Mouse (Mus musculus): ENCODE data around the gene Cluap1. TPM values are rescaled to one million over a fixed set of nuclear protein-coding genes. Genes with fewer than 3 reads are reported as not detected.
"Not testable (repeated sequence)": the region's sequence is repeated elsewhere in the genome, so short reads cannot be mapped to it uniquely, and the experiment has no call there.

The Cluap1 gene
- polyA plus RNA-seq, 1 experiment from 2014 or later, result 26.2 TPM

DNA sequence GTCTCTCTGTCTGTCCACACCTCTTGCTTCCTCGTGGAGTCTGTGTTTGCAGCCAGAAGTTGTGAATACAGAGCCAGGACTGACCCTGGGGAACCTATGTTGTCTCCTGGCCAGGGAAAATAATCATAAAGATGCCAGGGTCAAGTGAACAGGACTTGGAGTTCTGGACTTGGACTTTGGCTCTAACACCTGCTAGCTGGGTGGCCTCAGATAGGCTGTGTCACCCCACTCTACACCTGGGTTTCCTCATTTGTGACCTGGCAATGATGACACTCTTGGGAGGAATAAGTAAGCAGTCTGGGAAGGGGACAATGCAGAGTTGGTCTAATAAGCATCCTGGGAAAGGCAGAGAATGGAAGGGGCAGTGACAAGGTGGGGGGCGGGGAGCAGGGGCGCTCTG is 56.9 kb downstream of the Cluap1 start:
- H3K27me3 ChIP-seq (ENCODE audit: control insufficient read depth, insufficient read depth, low read length), result no peaks in the 10 kb centered on the region
- H3K9me3 ChIP-seq (ENCODE audit: control insufficient read depth, low read length), result no peaks in the 10 kb centered on the region
- H3K4me1 ChIP-seq (ENCODE audit: control insufficient read depth, insufficient read depth, low read length), result 0 out of 2 replicates have a peak, but pooled peaks cover 3% of the 10 kb centered on the region
- H3K27ac ChIP-seq (ENCODE audit: low read depth, low read length), result no peak overlapping the region
- H3K9ac ChIP-seq (ENCODE audit: low read depth, low read length), result no peak overlapping the region
- WGBS, result 89% methylated on average over 3 of the region's 3 CpGs
- H3K4me3 ChIP-seq (ENCODE audit: low read length), result no peak overlapping the region
- H3K36me3 ChIP-seq (ENCODE audit: control insufficient read depth, insufficient read depth, low read length), result no peaks in the 10 kb centered on the region
- no peak overlapping the region for H3K4me2 ChIP-seq (replicated peaks; ENCODE audit: low read depth, low read length)
- no peak for ATAC-seq (ENCODE audit: low FRiP score, low TSS enrichment)

DNA sequence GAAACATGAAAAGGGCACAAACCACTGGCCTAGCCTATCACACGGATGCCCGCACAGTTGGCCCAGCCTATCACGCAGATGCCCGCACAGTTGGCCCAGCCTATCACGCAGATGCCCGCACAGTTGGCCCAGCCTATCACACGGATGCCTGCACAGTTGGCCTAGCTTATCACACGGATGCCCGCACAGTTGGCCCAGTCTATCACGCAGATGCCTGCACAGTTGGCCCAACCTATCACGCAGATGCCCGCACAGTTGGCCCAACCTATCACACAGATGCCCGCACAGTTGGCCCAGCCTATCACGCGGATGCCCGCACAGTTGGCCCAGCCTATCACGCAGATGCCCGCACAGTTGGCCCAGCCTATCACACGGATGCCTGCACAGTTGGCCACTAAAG is 65.9 kb downstream of the Cluap1 start:
- not testable (repeated sequence) for H3K9ac ChIP-seq (ENCODE audit: low read depth, low read length); ATAC-seq (ENCODE audit: low FRiP score, low TSS enrichment); H3K4me2 ChIP-seq (replicated peaks; ENCODE audit: low read depth, low read length); H3K27ac ChIP-seq (ENCODE audit: low read depth, low read length); H3K27me3 ChIP-seq (ENCODE audit: control insufficient read depth, insufficient read depth, low read length); H3K4me3 ChIP-seq (ENCODE audit: low read length); H3K9me3 ChIP-seq (ENCODE audit: control insufficient read depth, low read length)
- Histone ChIP-seq H3K4me1 (ENCODE audit: control insufficient read depth, insufficient read depth, low read length) (peaks cover 11% of the 10 kb centered on the region; the same call in 1 of the 2 replicates), H3K36me3 (ENCODE audit: control insufficient read depth, insufficient read depth, low read length) (peaks cover 18% of the 10 kb centered on the region)
- 92% methylated on average over 19 of the region's 19 CpGs for WGBS

DNA sequence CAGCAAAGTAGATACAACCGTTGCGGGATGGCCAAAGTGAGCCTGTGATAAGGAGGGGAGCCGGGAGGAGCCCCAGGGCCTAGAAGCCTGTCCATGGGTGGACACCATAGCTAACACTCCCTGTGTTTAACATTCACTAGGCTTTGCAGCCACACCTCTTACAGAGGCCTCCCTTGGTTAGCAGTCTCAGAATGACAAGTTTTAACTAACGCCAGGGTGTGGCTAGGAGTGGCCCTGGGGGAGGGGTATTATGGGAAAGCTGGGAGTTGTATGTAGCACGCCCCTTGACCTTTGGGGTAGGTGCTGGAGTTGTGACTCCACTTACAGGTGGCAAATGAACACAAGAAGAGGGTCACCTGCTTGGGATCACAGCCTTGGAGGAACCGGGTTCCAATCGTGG is 67.1 kb downstream of the Cluap1 start:
- 83% methylated on average over 7 of the region's 7 CpGs for WGBS
- Histone ChIP-seq H3K9me3 (ENCODE audit: control insufficient read depth, low read length) (no peaks in the 10 kb centered on the region), H3K27me3 (ENCODE audit: control insufficient read depth, insufficient read depth, low read length) (no peaks in the 10 kb centered on the region), H3K27ac (ENCODE audit: low read depth, low read length) (no peak overlapping the region), H3K4me2 (replicated peaks; ENCODE audit: low read depth, low read length) (no peak overlapping the region), H3K4me3 (ENCODE audit: low read length) (no peak overlapping the region), H3K9ac (ENCODE audit: low read depth, low read length) (no peak overlapping the region), H3K4me1 (ENCODE audit: control insufficient read depth, insufficient read depth, low read length) (peaks cover 11% of the 10 kb centered on the region; the same call in 1 of the 2 replicates), H3K36me3 (ENCODE audit: control insufficient read depth, insufficient read depth, low read length) (peaks cover 30% of the 10 kb centered on the region)
- ATAC-seq (ENCODE audit: low FRiP score, low TSS enrichment), result peak; percentile 40; the same call in 1 of the 2 replicates

DNA sequence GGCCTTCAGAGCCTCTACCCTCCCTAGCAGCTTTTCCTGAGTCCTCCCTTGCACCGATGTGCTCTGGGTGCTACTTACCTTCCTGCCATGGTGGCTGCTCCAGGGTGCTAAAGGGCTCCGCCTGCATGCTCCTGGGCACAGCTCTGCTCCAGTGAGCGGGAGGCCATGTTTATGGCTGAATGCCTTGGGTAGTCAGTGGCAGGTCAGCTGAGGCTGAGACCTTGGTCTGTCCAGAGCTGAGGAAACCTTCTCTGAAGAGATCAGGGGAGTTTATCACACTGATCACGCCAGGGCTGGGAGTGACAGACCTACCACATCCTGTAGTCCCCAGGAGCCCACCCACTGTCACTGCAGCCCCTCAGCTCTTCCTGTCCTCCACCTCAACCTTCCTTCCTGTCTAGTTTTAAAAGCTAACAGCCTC is 67.7 kb downstream of the Cluap1 start, which contains the start of gene Nlrc3:
Gene Nlrc3 (minus strand): TSS at position 382 of the 421 bp plus-strand sequence.
- H3K9ac ChIP-seq (ENCODE audit: low read depth, low read length), result peak within 1 kb of the TSS; percentile 14; the same call in 1 of the 2 replicates
- peak; percentile 63; the same call in 1 of the 2 replicates for ATAC-seq (ENCODE audit: low FRiP score, low TSS enrichment)
- H3K36me3 ChIP-seq (ENCODE audit: control insufficient read depth, insufficient read depth, low read length), result peaks cover 35% of the 10 kb centered on the region
- peak within 1 kb of the TSS; percentile 26; the same call in 1 of the 2 replicates for H3K27ac ChIP-seq (ENCODE audit: low read depth, low read length)
- 34% methylated on average over 4 of the region's 4 CpGs for WGBS
- H3K9me3 ChIP-seq (ENCODE audit: control insufficient read depth, low read length), result no peaks in the 10 kb centered on the region
- 0 out of 2 replicates have a peak within 1 kb of the TSS, but pooled peaks have one; percentile 16 for H3K4me2 ChIP-seq (replicated peaks; ENCODE audit: low read depth, low read length)
- H3K4me1 ChIP-seq (ENCODE audit: control insufficient read depth, insufficient read depth, low read length), result peaks cover 11% of the 10 kb centered on the region; the same call in 1 of the 2 replicates
- H3K4me3 ChIP-seq (ENCODE audit: low read length), result no peak within 1 kb of the TSS
- no peaks in the 10 kb centered on the region for H3K27me3 ChIP-seq (ENCODE audit: control insufficient read depth, insufficient read depth, low read length)

DNA sequence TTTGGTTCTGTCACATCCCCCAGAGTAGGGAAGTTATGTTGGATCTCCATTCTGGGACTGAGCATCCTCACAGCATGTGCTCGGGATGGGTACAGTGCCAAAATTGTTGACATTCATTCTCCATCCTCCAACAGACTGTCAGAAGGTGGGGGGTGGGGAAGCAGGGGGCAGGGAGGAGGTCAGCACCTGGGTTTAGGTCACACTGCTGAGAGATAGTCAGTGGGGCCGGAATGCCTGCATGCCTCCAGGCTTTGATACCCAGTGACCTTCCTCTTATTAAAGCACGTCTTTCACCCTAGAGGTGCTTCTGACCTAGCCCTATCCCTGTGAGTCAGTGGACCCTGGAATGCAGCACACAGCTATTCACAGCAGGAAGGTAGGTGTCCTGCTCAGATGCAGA is 68.1 kb downstream of the Cluap1 start:
- Histone ChIP-seq H3K9ac (ENCODE audit: low read depth, low read length) (no peak overlapping the region), H3K4me2 (replicated peaks; ENCODE audit: low read depth, low read length) (no peak overlapping the region), H3K27ac (ENCODE audit: low read depth, low read length) (no peak overlapping the region), H3K4me1 (ENCODE audit: control insufficient read depth, insufficient read depth, low read length) (peaks cover 11% of the 10 kb centered on the region; the same call in 1 of the 2 replicates), H3K4me3 (ENCODE audit: low read length) (no peak overlapping the region), H3K27me3 (ENCODE audit: control insufficient read depth, insufficient read depth, low read length) (no peaks in the 10 kb centered on the region), H3K9me3 (ENCODE audit: control insufficient read depth, low read length) (no peaks in the 10 kb centered on the region), H3K36me3 (ENCODE audit: control insufficient read depth, insufficient read depth, low read length) (peaks cover 39% of the 10 kb centered on the region)
- 26% methylated on average over 3 of the region's 3 CpGs for WGBS
- ATAC-seq (ENCODE audit: low FRiP score, low TSS enrichment), result peak; percentile 29; the same call in 1 of the 2 replicates

DNA sequence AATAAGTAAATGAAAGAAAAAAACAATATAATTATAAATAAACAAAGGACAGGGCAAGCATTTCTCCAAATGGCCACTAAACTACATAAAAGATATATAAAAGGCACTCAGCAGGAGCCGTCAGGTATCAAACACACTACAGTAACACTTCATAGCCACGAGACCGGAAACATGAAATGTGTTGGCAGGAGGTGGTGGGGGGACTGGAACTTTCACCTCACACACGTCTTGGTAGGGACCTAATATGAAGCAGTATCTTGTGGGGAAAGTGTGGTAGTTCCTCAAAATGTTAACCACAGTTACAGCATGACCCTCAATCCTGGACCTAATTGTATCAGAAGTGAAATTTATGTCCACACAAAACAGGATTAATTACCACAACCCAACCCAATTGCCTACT is 73.6 kb downstream of the Cluap1 start:
- Histone ChIP-seq H3K4me3 (ENCODE audit: low read length) (no peak overlapping the region), H3K4me2 (replicated peaks; ENCODE audit: low read depth, low read length) (no peak overlapping the region), H3K27me3 (ENCODE audit: control insufficient read depth, insufficient read depth, low read length) (no peaks in the 10 kb centered on the region), H3K9ac (ENCODE audit: low read depth, low read length) (no peak overlapping the region), H3K27ac (ENCODE audit: low read depth, low read length) (no peak overlapping the region), H3K36me3 (ENCODE audit: control insufficient read depth, insufficient read depth, low read length) (peaks cover 91% of the 10 kb centered on the region), H3K4me1 (ENCODE audit: control insufficient read depth, insufficient read depth, low read length) (0 out of 2 replicates have a peak, but pooled peaks cover 3% of the 10 kb centered on the region), H3K9me3 (ENCODE audit: control insufficient read depth, low read length) (no peaks in the 10 kb centered on the region)
- WGBS, result 90% methylated on average over 4 of the region's 4 CpGs
- ATAC-seq (ENCODE audit: low FRiP score, low TSS enrichment), result no peak

DNA sequence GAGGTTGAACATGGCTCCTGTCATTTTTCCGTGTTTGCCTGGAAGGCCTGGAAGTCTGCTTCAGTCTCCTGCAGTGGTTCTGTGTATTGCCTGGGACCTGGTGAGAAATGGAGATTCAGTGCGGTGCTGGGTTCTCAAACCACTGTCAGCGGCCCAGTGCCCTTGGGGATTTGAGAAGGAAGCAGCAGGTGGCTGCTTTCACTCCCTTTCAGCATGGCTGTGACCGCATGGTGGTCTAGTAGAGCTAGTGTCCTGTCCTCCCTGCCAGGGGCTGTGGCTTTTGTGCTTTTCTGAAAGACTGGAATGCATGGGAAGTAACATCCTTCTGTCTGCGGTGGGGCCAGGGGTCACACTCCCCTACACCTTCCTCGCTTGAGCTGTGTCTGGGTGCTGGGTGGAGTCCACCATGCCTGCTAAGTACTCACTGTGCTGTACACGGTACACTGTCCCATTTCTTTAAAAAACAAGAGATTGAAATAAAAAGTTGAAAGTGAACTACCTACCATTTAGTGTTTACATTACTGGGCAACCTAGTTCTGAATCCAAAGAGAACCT is 74.6 kb downstream of the Cluap1 start:
- no peaks in the 10 kb centered on the region for H3K4me1 ChIP-seq (ENCODE audit: control insufficient read depth, insufficient read depth, low read length)
- H3K36me3 ChIP-seq (ENCODE audit: control insufficient read depth, insufficient read depth, low read length), result peaks cover 95% of the 10 kb centered on the region
- H3K27ac ChIP-seq (ENCODE audit: low read depth, low read length), result no peak overlapping the region
- H3K27me3 ChIP-seq (ENCODE audit: control insufficient read depth, insufficient read depth, low read length), result no peaks in the 10 kb centered on the region
- no peak for ATAC-seq (ENCODE audit: low FRiP score, low TSS enrichment)
- no peaks in the 10 kb centered on the region for H3K9me3 ChIP-seq (ENCODE audit: control insufficient read depth, low read length)
- no peak overlapping the region for H3K4me3 ChIP-seq (ENCODE audit: low read length)
- no peak overlapping the region for H3K9ac ChIP-seq (ENCODE audit: low read depth, low read length)
- H3K4me2 ChIP-seq (replicated peaks; ENCODE audit: low read depth, low read length), result no peak overlapping the region
- WGBS, result 80% methylated on average over 7 of the region's 7 CpGs

DNA sequence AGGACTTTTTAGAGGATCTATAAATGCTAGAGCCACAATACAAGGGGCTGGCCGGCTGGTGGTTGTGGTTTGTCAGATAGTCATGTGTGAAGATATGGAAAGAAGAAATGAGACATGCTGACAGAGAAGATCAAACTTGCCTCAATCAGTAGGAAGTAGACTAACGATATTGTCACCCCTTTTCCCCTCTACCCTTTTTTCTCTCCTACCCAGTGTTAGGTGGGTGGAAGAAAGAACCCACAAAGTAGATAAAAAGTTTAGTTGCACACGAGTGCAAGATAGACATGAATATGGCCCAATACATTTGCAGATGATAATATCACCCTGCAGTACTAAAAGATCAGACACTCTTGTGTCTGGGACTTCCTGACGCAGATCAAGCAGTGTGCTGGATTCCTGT is 79.8 kb downstream of the Cluap1 start:
- no peak overlapping the region for H3K4me2 ChIP-seq (replicated peaks; ENCODE audit: low read depth, low read length)
- 90% methylated on average over 4 of the region's 4 CpGs for WGBS
- H3K9me3 ChIP-seq (ENCODE audit: control insufficient read depth, low read length), result no peaks in the 10 kb centered on the region
- H3K36me3 ChIP-seq (ENCODE audit: control insufficient read depth, insufficient read depth, low read length), result peaks cover 92% of the 10 kb centered on the region
- no peaks in the 10 kb centered on the region for H3K4me1 ChIP-seq (ENCODE audit: control insufficient read depth, insufficient read depth, low read length)
- no peak overlapping the region for H3K9ac ChIP-seq (ENCODE audit: low read depth, low read length)
- H3K4me3 ChIP-seq (ENCODE audit: low read length), result no peak overlapping the region
- H3K27me3 ChIP-seq (ENCODE audit: control insufficient read depth, insufficient read depth, low read length), result no peaks in the 10 kb centered on the region
- ATAC-seq (ENCODE audit: low FRiP score, low TSS enrichment), result no peak
- H3K27ac ChIP-seq (ENCODE audit: low read depth, low read length), result no peak overlapping the region

Measured in kidney, embryonic 14.5 days (tissue).